Mouse (Mus musculus): ENCODE results near the gene Zfp541.

DNA sequence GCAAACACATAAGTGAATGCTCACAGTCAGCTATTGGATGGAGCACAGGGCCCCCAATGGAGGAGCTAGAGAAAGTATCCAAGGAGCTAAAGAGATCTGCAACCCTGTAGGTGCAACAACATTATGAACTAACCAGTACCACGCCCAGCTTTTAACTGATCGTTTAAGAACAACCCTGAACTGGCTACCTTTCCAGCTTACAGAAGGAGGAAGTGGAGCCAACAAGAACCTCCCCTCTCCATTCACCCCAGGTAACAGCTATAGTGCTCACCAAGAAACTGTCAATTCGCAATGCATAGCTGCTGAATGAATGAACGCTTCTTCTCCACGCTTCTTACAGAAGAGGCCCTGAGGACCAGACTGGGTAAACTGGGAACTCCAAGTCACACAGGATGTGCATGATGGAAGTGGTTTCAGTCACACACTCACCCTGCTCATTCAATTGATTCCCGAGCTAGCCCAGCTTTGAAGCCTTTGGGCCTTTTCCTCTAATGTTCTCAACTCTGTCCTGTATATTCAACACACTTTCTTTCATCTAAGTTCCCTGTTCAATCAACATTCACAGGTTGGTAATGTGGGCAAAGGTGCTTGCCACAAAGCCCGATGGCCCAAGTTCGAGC is 36.9 kb upstream of the Zfp541 start:
- no peak for TF ChIP-seq GATA1 (IDR thresholded peaks at IDR 0.05; ENCODE audit: low read length)
- no peak for TF ChIP-seq TAL1 (IDR thresholded peaks at IDR 0.05; ENCODE audit: low read length)
